Mouse (Mus musculus) olfactory bulb, adult 2 months (tissue): ENCODE results near the gene Cdc14b.

Experiments used
- CTCF ChIP-seq: fragments of 200-500 bp; IDR thresholded peaks from 2 replicates; pipeline ENCODE4 v1.5.1; 2012; ENCODE audit warnings: low read depth, mild to moderate bottlenecking, low read length, moderate library complexity; ENCODE audit not compliant: insufficient read depth
- POLR2A ChIP-seq: fragments of 200-500 bp; IDR thresholded peaks from 2 replicates; pipeline ENCODE4 v1.6.1; 2012; ENCODE audit warnings: mild to moderate bottlenecking, low read depth, low read length, moderate library complexity; ENCODE audit not compliant: insufficient read depth

DNA sequence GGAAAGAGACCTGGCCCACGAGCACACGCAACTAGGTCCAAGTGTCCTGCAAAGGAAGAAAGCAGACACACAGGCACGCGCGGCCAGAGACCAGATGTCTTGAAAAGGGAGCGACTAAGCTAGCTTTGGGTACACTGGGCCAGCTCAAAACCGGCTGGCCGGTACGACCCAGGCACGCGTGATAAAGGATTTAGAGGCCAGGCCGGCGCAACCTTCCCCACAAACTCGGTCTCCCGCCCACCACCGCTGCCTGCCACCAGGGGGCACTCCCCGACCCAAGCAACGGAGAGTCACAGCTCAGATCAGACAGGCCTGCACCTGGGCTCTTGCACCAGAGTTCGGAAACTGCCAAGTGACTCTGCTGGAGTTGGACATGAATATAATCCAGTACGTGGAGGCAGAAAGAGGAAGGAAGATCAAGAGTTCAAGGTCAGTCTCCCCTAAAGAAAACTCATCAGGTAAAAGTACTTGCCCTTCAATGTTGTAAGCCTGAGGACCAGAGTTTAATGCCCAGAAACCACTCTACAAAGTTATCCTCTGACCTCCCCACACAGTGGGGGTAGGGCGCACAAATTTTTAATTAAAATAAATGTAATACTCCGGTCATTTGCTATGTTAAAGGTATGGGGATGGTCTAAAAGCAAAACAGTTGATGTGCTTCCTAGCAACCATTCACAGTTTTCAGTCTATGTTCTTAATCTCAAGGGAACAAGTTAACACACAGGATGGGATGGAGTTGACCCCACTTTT, 26.1 kb downstream of the Cdc14b start:
- TF ChIP-seq CTCF = peak; percentile 89
- TF ChIP-seq POLR2A = no peak
